Mouse (Mus musculus): ENCODE data around the gene Mrtfa.

DNA sequence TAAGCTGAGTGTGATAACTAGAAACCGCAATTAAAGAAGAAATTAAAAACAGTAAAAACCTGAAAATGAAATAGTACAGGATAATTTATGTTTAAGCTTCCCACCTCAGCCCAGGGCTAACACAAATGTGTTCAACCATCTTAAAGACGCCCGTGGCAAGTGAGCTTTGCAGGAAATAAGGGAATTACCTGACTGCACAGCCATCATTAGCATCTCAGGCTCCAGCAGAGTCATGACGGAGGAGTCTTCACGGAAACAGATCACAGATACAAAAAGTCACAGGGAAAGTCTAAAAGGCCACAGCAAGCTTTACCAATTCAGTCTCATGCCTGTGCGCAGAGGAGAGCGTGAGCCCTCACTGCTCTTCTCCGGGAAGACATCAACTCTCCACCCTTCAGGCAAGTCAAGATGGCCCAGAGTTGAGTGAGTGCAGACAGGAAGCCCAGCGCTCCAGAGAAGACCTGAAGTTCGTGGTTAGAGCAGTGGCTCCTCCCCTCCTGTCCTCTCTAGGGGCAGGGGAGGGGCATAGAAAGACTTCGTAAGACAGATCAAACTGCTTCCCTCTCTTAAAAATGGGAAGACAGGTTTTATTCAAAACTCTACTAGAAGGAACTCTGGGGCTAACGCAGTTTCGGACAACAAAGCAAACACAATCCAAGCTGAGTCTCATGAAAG, 85.8 kb downstream of the Mrtfa start:
- TF ChIP-seq POLR2A (IDR thresholded peaks at IDR 0.05; ENCODE audit: borderline replicate concordance, low read depth, low read length) = no peak
- TF ChIP-seq CTCF (IDR thresholded peaks at IDR 0.05; ENCODE audit: low read depth, low read length) = no peak
